Mouse (Mus musculus) brain, embryonic 18.5 days (tissue): ENCODE data around the gene Ncmap.
A peak's percentile ranks its signal among the peaks of the same experiment; 100 is the strongest.

Experiments used
- DNase-seq: peaks from one replicate; pipeline ENCODE4 v3.0.0-alpha.2; 2012; ENCODE audit warnings: low read depth, low spot score

The Ncmap gene

DNA sequence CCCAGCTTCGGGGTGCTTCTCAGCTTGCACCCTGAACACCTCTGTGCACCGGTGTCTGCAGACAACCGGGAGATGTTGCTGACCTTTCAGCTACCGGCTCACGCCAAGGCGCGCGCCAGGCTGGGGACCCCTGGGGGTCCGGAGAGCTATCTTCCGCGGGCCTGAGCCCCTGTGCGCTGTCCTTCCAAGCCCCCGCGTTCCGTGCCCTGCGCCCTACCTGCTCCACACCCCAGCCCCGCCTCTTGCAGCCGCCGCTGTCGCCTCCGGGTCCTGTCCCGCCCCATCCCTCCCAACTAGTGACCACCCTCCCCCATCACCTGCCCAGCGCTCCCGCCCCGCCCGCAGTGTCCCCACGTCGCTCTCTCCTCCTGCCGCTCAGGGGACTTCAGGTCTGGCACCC is at the start of gene Ncmap:
Gene Ncmap (minus strand): TSS at position 237 of the 400 bp plus-strand sequence.
- DNase-seq: no peak

DNA sequence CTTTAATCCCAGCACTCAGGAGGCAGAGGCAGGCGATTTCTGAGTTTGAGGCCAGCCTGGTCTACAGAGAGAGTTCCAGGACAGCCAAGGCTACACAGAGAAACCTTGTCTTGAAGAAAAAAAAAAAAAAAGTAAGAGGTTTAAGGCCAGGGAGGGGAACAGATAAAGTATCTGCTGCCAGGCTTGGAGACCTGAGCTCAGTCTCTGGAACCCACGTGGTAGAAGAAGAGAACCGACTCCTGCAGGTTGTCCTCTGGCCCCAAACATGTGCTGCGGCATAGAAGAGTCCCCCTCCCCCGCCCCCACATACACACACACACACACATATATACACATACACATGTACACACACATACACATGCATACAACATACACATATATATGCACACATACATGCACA is 44.4 kb upstream of the Ncmap start:
- DNase-seq: no peak

DNA sequence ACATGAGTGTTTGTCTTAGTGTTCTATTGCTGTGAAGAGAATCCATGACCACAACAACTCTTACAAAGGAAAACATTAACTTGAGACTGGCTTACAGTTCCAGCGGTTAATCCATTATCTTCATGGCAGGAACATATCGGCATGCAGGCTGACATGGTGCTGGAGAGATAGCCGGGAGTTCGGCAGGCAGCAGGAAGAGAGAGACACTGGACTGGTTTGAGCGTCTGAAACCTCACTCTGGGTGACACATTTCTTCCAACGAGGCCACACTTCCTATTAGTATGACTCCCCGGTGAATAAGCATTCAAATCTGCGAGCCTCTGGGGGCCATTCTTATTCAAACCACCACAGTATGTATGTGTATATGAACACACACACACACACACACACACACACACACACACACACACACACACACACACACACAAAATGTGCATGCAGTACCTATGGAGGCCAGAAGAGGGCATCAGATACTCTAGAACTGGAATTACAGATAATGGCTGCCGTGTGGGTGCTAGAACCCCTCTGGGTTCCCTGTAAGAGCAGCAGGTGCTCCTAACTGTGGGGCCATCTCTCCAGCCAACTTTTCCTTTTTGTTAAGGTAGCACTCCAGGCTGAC is 42.0 kb upstream of the Ncmap start:
- DNase-seq: no peak

DNA sequence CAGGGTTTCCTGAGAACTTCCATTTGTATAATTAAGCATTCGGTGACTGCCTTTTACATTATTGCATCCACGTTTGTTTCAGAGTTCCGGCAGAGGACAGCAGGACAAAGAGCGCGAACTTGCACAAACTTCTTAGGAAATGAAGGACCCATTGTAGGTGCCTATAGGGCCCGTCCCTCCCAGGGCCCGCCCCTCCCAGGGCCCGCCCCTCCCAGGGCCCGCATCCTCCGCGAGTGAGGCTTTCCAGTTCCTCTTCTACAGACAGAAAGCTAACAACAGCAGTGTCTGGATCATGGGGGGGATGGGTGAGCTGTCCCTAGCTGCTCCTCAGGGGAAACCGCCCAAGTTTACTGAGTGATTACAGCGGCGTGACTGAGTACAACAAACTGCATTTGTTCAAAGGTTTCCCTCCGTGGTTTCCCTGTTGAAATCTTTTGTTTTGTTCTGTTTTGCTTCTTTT is 41.2 kb upstream of the Ncmap start:
- DNase-seq: no peak

DNA sequence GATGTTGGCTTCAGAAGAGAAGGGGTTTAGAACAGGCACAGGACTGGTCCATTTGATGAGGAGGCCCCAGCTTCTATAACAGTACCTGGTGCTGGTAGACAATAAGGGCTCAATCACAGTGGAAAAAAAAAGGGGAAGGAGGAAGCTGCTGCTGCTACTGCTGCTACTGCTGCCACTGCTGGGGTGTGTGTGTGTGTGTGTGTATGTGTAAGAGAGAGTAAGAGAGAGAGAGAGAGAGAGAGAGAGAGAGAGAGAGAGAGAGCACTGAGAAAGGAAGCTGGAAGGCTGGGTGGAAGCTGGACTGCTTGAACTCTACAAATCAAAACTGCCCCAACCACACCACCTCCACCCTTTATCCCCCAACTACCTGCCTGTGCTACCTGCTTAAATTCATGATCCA is 39.9 kb upstream of the Ncmap start:
- DNase-seq: no peak

DNA sequence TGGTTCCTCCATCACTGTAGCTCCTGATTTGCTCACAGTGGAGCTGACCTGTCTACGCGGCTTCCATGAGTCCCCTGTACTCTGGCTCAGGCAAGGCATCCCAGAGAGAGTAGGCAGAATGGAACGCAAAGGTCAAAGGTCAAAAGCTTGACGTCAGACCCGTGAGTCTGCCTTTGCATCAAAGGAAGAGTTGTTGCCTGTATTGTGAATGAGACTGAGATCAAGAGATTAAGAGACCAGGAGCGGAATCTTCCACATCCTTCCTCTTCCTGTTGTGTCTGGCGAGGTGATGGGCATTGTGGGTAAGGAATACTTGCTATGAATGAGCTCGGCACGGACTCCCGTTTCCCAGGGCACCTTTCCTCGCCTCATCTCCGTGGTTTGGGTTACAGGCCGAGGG is 38.3 kb upstream of the Ncmap start:
- no peak for DNase-seq

DNA sequence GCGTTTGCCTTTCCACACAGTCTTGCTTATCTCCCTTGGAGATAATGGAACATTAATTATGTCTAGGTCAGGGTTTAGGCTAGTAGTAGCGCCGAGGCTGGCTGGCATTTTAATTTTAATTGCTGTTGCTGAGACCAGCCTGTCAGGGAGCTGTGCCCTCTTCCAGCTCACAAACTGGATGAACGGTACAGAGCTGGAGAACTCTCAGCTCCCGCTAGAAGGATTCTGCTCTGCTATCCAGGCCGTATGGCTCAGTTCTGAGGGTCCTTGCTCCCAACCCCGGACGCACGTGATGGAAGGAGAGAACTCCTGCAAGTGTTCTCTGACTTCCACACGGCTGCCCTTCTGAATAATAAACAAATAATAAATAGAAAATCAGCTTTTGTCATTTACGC is 36.4 kb upstream of the Ncmap start:
- DNase-seq: no peak

DNA sequence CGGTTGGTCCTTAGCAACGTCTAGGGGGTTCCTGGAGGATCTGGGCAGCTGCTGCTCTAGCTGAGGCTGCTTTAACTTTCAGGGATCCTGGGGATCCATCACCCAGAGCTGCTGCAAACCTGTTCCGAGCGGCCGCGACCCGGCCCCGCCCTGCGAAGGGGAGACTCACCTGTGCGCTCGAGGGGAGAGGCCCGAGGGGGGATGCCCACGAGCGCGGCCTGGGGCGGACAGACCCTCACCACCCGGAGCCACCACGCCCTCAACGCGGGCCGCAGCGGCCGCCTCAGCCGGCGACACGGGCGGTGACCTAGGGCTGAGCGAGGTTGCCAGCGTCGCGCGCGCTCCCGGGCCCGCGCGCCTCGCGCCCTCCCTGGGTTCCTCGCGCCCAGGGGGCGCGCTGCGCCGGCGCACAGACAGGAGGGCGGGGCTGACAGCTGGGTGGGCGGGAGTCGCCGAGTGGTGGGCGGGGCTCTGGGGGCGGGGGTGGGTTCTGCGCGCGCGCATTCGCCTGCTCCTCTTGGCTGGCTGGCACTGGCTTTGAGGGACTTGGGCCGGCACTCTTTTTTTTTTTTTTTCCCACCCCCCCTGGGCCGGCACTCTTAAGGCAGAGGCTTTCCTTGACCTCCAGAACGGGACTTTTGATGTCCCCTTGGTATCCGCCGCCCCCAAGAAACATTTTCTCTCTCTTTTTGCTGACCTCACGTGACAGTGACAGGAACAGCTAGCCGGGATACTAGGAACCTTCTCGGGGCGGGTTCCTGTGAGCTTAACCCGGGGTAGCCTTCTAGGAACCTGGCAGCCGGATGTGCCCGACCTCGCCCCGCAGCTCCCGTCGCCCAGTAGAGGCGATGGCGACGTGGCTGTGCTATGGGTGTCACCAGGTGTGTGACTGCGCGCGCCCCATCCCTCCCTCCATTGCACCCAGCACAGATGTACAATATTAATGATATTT is 35.7 kb upstream of the Ncmap start, which contains the start of gene Rcan3:
Gene Rcan3 (minus strand): TSS at position 411 of the 952 bp plus-strand sequence.
- DNase-seq: peak; percentile 60

DNA sequence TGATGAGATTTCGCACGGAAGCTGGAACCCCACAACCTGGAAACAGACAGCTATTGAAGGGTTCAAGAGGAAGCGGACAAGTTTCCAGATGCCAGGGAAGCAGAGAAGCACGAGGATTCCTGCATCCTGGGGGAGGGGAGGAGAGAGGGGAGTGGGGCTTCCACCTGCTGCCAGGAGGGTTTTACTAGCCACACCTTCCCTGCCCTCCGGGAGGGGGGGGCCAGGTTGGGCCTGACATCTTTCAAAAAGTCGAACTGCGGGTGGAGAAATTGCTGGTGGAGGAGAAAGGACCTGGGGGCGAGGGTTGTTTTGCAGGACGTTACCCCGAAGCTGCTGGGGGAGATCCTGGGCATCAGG is 35.0 kb upstream of the Ncmap start:
- DNase-seq: no peak

DNA sequence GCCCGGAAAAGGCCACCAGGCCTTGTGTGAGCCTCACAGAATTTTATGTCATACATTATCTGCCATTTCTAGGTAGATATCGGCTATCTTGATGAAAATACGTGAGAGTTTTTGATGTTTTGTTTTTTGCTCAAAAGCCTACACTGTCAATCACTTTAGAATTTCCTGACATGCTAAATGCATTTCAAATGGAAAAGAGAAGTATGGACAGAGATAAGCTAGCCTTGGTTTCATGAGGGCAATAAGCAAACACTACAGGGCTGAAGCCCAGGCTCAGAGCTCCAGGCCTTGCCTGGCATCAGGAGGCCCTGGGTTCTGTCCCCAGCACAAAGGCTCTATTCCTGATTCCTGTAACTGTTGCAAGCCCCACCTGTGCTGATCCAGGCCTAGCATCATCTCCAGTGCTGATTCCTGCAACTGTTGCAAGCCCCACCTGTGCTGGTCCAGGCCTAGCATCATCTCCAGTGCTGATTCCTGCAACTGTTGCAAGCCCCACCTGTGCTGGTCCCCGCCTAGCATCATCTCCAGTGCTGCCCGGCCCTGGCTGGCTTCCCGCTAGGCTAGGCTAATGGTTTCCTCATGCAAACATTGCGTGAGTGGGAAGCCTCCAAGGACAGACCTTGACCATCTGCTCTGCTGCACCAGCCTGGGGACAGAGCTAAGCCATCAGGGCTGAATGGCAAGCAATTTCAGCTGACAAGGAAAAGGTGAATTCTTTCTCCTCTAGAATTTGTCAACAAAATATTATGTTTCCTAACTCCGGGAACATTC is 32.1 kb upstream of the Ncmap start:
- no peak for DNase-seq

DNA sequence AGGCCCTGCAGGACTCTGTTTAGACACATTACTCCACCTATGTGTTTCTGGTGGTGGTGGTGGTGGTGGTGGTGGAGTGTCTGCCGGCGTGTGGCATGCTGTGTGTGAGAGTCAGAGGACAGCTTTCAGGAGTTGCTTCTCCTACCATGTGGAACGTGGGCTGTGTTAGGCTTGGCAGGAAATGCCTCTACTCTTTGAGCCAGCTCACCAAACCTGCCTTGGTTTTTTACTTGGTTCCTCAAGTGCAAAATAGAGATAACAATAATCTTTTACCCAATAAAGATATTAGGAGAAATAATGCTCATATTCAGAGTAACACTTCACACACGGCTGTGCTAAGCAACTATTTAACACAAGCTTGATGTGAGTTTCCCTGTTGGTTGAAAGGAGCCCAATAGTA is 31.4 kb upstream of the Ncmap start:
- DNase-seq: no peak

DNA sequence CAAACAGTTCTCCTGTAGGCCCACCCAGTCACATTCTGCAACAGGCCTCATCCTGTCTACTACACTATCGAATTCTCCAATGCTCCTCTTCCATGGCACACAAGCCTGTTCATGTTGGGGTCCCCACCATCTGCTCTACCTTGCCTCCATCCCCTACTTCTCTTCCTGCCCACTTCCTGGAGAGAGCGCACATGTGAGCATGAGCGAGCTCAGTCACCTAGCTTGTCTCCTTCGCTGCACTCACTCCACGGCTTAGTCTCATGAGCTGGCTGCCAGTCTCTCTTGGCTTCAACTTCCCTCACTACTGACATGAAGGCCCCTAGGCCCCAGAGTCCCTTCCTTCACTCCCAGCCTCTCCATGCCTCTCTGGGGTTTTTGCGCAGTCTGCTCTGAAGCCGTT is 28.6 kb upstream of the Ncmap start:
- no peak for DNase-seq

DNA sequence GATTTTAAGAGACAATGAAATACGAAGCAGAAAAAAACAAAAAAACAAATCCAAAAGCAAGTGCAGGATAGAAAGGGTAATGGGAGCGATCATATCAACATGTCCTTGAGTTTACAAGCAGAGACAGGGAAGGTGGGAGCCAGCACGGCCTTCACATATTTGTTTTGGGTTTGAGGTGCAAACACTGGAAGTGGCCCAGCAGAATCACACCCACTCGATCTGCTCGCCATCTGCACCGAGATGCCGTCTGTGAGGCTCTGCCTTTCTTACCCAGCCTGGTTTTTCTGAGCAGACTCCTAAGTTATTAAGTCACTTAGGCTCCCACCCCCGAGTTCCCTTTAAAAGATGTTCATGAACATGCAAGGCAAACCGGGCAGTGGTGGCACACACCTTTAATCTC is 27.6 kb upstream of the Ncmap start:
- DNase-seq: peak; percentile 63

DNA sequence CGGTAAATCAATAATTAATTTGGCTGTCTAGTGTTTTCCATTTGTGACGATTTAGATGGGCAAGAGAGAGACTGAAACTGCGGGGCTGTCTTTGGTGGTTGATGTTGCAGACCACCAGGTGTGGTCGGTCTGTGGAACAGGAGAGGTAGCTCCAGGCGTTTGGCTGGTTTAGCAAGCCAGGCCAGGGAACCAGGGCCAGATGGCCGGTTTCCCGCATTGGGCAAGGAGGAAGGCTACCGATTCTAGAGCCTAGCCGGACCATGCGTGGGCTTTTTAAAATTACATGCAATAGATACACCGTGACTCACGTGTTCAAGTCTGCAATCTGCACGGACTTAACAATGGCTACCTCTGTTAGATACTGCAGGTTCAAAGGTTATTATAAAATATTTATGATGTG is 22.9 kb upstream of the Ncmap start:
- DNase-seq: no peak

DNA sequence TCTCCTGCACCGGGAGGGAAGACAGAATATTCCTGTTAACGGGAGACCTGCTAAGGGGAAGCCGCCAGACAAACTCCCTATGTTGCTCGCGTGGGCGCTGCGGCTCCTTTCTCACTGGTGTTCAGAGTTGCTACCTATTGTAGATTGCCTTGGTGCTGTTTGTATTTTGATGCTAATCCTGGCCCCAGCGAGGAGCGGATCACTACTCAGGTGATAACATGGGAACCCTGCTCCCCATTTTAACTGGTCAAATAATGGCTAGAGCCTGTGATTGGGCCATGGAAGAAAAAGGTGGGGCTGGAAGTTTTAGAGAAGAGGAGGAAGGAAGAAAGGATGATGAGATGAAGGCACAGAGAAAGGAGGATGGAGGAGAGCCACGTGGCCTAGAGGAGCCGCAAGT is 22.4 kb upstream of the Ncmap start:
- DNase-seq: no peak

DNA sequence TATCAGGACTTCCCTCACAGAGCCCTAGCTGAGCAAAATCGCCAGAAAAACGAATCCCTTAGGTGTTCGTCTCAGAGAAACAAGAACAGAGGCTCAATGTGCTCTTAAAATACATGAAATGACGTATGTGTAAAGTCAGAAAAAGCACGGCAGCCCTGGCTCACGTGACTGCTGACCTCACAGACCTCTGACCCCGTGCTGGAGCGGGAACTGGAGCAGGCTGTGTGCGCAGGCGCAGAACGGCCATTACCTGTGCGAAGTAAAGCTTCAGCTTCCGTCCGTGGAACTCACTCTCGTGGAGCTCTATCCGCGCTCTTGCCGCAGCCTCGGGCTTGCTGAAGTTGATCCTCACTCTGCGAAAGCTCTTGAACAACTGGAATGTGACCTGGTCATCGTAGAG is 22.0 kb upstream of the Ncmap start:
- no peak for DNase-seq

DNA sequence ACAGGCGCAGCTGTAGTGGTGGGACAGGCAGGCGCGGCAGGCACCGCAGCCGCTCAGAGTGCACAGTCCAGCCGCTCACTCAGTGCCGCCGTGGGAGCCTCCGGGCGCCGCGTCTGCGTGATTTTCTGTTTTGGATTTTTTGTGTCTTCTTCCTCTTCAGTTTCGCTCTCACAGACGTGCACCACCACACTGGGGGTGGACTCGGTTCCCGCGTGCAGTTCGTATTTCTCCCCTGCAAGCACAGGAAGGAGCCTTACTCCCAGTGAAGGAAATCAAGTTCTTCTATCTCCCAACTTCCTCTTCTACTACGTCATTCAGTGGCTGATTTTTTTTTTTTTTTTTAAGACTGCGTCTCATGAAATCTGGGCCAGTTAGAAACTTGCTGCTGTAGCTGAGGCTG is 18.3 kb upstream of the Ncmap start:
- no peak for DNase-seq

DNA sequence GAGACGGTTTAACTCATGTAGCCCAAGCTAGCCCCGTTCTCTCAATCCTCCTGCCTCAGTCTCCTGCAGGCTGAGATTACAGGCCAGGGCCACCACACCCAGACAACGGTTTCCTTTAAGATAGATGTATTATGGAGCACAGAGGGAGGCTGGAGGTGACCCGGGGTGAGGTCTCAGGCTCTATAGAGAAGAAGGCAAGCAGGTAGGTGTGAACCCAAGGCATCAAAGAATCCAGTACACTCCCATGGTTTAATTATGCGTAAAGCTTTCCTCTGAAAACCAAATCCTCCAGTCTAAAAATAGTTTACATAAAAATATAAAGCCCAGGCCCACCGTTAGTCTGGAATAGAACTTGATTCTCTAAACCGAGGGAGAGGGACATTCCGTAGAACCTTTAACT is 15.5 kb upstream of the Ncmap start:
- DNase-seq: no peak

DNA sequence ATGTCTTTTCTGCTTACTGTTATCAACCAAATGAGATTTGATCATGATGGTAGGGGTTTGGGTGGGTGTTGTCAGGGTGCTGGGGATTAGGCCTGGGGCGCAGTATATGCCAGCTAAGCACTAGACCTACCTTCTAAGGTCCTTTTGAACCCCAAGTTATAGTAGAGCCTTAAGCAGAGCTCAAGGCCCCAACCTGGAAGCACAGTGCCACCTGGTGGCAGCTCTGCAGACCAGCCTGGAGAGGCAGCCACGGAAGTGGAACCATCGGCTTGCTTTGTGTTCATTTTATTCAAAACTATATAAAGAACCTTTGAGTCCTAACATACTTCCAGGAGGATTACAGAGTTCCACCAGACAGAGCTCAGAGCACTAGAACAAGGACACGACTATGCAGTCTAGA is 13.6 kb upstream of the Ncmap start:
- no peak for DNase-seq

DNA sequence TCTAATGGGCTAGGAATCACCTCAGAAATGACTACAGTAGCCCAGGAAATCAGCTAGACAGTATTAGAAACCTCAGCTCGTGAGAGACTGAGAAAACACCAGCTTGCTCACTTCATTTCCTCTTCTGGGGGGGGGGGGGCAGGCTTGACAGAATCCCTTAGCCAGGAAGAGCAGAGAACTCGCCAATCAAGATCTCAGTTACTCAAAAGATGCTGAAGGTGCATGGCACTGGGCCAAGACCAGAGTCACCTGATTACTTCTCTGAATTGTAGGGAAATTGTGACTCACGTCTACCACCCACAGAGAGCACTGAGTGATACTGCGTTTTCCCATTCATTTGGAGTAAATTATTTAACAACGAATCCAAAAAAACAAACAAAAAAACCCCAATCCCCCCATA is 8.2 kb upstream of the Ncmap start:
- no peak for DNase-seq

DNA sequence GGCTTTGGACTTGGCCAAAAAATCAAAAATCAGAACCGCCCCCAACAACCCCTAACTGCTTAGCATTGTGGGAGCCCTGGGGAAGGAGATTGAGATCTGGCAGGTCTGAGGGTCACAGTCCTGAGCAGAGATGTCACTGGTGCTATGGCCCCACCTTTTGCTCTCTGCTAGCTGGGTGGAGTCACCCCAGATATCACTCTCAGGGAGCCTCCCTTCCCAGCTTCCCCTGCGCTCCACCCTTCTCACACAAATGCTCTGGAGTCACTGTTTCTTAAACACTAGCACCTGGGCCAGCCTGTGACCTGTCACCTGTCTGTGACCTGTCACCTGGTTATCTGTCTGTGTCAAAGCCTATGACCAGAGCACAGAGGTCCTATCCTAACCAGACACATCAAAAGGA is 6.9 kb upstream of the Ncmap start:
- DNase-seq: no peak

DNA sequence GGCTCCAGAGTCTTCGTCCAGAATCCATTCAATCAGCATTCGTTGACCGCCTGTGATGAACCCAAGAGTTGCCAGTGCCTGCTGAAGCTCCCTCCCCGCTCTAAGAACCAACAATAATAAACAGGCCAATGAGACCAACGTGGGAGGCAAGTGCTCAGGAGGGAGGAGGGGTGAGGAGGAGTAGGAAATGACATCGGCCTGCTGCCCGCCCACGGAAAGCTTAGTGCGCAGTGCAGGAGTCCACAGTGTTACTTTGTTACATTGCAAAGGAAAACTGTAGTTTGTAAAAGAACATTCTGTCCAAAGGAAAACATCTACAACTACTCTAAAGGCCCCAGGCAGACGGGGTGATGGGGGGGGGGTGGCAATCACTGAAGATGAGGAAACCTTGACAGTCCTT is 6.0 kb upstream of the Ncmap start:
- DNase-seq: no peak
